Mouse (Mus musculus): Measurements from ENCODE around the gene Gm9376.

Gm9376 gene

DNA sequence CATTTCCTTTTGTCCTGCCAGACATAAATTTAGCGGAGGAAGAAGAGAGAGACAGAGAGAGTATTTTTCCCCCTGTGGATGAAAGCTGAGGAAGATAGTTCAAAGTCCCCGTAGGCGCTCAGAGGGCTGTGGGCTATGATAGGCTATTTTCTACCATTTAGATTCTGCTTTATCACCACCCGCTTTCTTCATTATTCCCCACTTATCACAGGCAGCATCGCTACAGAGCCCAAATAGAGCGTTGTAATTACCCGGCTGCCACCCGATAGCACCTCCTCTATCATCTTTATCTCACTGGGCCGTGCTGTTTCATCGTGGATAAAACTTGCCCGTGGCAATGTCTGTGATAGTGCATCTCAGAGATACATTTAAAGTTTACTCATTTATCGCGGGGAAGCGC lies 35.8 kb downstream of the Gm9376 start:
- Histone ChIP-seq H3K36me3 (ENCODE audit: insufficient read depth, low read length) (no peaks in the 10 kb centered on the region), H3K9me3 (ENCODE audit: low read length) (no peaks in the 10 kb centered on the region), H3K4me1 (replicated peaks; ENCODE audit: low read depth, low read length) (peaks cover 5% of the 10 kb centered on the region), H3K27me3 (ENCODE audit: insufficient read depth, low read length) (no peaks in the 10 kb centered on the region), H3K4me3 (replicated peaks; ENCODE audit: low read length) (no peak overlapping the region)
- no peak for TF ChIP-seq NANOG (IDR thresholded peaks at IDR 0.05; ENCODE audit: borderline replicate concordance, low read length)
- no peak for TF ChIP-seq CTCF (conservative IDR thresholded peaks at IDR 0.05; ENCODE audit: low read length)
- TF ChIP-seq POU5F1 (IDR thresholded peaks at IDR 0.05; ENCODE audit: borderline replicate concordance, low read length), result no peak

DNA sequence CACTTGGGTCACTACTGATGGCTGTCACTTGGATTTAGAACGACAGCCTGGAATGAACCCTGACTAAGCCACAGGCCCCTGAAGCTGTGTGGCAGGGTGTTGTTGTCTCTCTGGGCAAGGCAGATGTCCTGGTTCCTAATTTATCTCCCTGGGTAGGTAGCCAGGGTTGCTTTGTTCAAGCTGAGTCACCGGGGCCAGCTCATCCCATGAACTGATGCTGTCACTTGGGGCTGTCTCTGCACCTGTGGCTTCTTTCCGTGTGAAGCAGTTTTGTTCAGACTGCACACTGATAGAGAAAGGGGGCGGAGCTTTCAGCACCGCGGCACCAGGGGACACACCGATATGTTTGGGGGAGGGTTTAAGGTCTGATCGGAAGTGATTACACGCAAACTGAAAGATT lies 37.8 kb downstream of the Gm9376 start:
- no peaks in the 10 kb centered on the region for H3K36me3 ChIP-seq (ENCODE audit: insufficient read depth, low read length)
- H3K27me3 ChIP-seq (ENCODE audit: insufficient read depth, low read length), result 0 out of 2 replicates have a peak, but pooled peaks cover 4% of the 10 kb centered on the region
- no peak overlapping the region for H3K4me3 ChIP-seq (replicated peaks; ENCODE audit: low read length)
- H3K9me3 ChIP-seq (ENCODE audit: low read length), result no peaks in the 10 kb centered on the region
- peaks cover 5% of the 10 kb centered on the region for H3K4me1 ChIP-seq (replicated peaks; ENCODE audit: low read depth, low read length)
- TF ChIP-seq POU5F1 (IDR thresholded peaks at IDR 0.05; ENCODE audit: borderline replicate concordance, low read length), result no peak
- TF ChIP-seq NANOG (IDR thresholded peaks at IDR 0.05; ENCODE audit: borderline replicate concordance, low read length), result no peak
- no peak for TF ChIP-seq CTCF (conservative IDR thresholded peaks at IDR 0.05; ENCODE audit: low read length)

DNA sequence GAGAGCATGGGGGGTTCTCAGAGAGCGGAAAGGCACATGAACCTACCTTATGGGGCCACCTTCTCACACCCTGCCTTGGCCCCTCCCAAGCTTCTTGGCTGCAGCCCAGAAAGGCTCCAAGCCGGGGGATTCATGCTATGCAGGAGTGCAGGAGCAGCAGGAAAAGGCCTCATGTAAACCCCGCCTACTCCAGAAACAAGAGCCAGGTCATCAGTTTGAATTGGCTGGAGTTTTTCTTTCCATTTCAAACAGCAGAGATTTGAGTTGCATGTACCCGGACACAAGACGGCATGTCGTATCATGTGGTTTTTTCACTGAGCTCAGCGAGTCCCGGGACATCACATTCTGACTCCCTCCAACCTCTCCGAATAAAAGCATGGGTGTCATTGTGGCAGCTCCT lies 39.2 kb downstream of the Gm9376 start:
- no peak overlapping the region for H3K4me3 ChIP-seq (replicated peaks; ENCODE audit: low read length)
- H3K27me3 ChIP-seq (ENCODE audit: insufficient read depth, low read length), result 0 out of 2 replicates have a peak, but pooled peaks cover 4% of the 10 kb centered on the region
- TF ChIP-seq NANOG (IDR thresholded peaks at IDR 0.05; ENCODE audit: borderline replicate concordance, low read length) (no peak), CTCF (conservative IDR thresholded peaks at IDR 0.05; ENCODE audit: low read length) (no peak), POU5F1 (IDR thresholded peaks at IDR 0.05; ENCODE audit: borderline replicate concordance, low read length) (no peak)
- no peaks in the 10 kb centered on the region for H3K9me3 ChIP-seq (ENCODE audit: low read length)
- peaks cover 5% of the 10 kb centered on the region for H3K4me1 ChIP-seq (replicated peaks; ENCODE audit: low read depth, low read length)
- H3K36me3 ChIP-seq (ENCODE audit: insufficient read depth, low read length), result no peaks in the 10 kb centered on the region

DNA sequence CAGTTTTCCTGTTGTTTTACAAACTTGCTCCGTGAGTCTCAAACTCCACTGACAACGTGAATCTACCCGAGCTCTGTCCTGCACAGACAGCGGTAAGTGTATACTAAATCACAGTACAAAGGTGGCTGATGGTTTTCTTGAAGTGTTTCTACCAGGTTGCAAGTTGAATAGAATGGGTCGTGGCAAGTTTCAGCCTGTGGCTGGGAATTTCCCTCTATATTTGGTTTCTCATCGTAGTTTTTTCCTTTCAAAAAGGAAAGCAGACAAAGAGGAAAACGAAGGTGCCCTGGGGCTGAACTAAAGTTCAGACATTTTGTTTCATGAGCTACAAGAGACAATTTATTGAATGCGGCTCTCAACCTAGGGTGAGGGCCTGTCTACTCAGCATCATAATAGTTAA lies 40.3 kb downstream of the Gm9376 start:
- peaks cover 5% of the 10 kb centered on the region for H3K4me1 ChIP-seq (replicated peaks; ENCODE audit: low read depth, low read length)
- no peaks in the 10 kb centered on the region for H3K9me3 ChIP-seq (ENCODE audit: low read length)
- no peak overlapping the region for H3K4me3 ChIP-seq (replicated peaks; ENCODE audit: low read length)
- no peak for TF ChIP-seq CTCF (conservative IDR thresholded peaks at IDR 0.05; ENCODE audit: low read length)
- TF ChIP-seq POU5F1 (IDR thresholded peaks at IDR 0.05; ENCODE audit: borderline replicate concordance, low read length), result no peak
- TF ChIP-seq NANOG (IDR thresholded peaks at IDR 0.05; ENCODE audit: borderline replicate concordance, low read length), result no peak
- H3K27me3 ChIP-seq (ENCODE audit: insufficient read depth, low read length), result 0 out of 2 replicates have a peak, but pooled peaks cover 4% of the 10 kb centered on the region
- H3K36me3 ChIP-seq (ENCODE audit: insufficient read depth, low read length), result no peaks in the 10 kb centered on the region

DNA sequence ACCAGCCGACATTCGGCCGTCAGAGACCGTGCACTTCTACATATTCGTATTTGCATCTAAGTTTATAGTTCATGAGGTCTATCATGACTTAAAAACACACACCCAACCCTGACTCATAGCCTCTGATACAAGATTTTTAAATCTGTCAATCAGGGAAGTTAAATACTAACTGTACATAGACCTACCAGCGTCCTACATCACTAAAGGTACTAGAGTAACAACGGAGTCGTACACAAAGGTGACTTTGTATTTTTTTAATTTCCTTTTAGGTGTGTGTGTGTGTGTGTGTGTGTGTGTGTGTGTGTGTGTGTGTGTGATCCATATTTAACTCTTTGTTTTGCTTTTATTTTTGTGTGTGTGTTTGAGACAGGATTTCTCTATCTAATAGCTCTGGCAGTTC lies 44.9 kb downstream of the Gm9376 start:
- Histone ChIP-seq H3K4me3 (replicated peaks; ENCODE audit: low read length) (no peak overlapping the region), H3K36me3 (ENCODE audit: insufficient read depth, low read length) (no peaks in the 10 kb centered on the region), H3K27me3 (ENCODE audit: insufficient read depth, low read length) (0 out of 2 replicates have a peak, but pooled peaks cover 4% of the 10 kb centered on the region), H3K9me3 (ENCODE audit: low read length) (no peaks in the 10 kb centered on the region), H3K4me1 (replicated peaks; ENCODE audit: low read depth, low read length) (no peaks in the 10 kb centered on the region)
- TF ChIP-seq NANOG (IDR thresholded peaks at IDR 0.05; ENCODE audit: borderline replicate concordance, low read length), result no peak
- no peak for TF ChIP-seq POU5F1 (IDR thresholded peaks at IDR 0.05; ENCODE audit: borderline replicate concordance, low read length)
- TF ChIP-seq CTCF (conservative IDR thresholded peaks at IDR 0.05; ENCODE audit: low read length), result no peak

DNA sequence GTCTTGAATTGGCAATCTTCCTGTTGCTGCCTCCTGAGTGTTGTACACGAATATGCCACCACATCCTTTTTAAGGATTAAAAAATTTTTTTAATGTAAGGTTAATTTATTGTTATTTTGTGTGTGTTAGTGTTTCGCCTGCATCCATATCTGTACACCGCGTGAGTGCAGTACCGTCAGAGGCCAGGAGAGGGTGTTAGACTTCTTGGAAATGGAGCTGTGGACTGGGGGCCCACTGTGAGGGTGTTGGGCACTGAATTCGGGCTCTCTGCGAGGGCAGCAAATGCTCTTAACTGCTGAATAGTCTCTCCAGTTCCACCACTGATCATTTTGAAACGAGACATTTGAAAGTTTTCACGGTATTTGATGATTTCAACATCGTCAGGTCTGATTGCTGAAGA lies 45.9 kb downstream of the Gm9376 start:
- H3K36me3 ChIP-seq (ENCODE audit: insufficient read depth, low read length), result no peaks in the 10 kb centered on the region

DNA sequence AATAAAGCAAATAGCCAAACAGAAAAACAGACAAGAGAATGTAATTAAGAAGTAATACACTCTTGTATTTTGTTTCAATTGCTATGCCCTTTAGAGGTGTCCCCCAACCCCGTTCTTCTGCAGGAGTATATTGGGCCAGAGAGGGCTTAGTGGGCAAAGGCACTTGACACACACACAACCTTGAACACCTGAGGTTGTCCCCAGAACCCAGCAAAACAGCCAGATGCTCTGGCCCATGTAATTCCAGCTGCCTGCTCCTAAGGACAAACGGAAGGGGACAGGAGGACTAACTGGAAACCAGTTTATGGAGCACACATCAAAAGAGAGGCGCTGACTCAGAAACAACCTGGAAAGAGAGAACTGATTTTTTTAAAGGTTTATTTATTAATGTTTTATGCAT lies 47.2 kb downstream of the Gm9376 start:
- TF ChIP-seq CTCF (conservative IDR thresholded peaks at IDR 0.05; ENCODE audit: low read length), result no peak
- no peak for TF ChIP-seq POU5F1 (IDR thresholded peaks at IDR 0.05; ENCODE audit: borderline replicate concordance, low read length)
- no peak for TF ChIP-seq NANOG (IDR thresholded peaks at IDR 0.05; ENCODE audit: borderline replicate concordance, low read length)
- no peak overlapping the region for H3K4me3 ChIP-seq (replicated peaks; ENCODE audit: low read length)
- no peaks in the 10 kb centered on the region for H3K9me3 ChIP-seq (ENCODE audit: low read length)
- peaks cover 18% of the 10 kb centered on the region for H3K4me1 ChIP-seq (replicated peaks; ENCODE audit: low read depth, low read length)
- H3K36me3 ChIP-seq (ENCODE audit: insufficient read depth, low read length), result no peaks in the 10 kb centered on the region
- peaks cover 8% of the 10 kb centered on the region; the same call in 1 of the 2 replicates for H3K27me3 ChIP-seq (ENCODE audit: insufficient read depth, low read length)

More for the DNA sequence above, 45.9 kb downstream of the Gm9376 start:
- no peak overlapping the region for H3K4me3 ChIP-seq (replicated peaks; ENCODE audit: low read length)
- 0 out of 2 replicates have a peak, but pooled peaks cover 6% of the 10 kb centered on the region for H3K27me3 ChIP-seq (ENCODE audit: insufficient read depth, low read length)
- TF ChIP-seq POU5F1 (IDR thresholded peaks at IDR 0.05; ENCODE audit: borderline replicate concordance, low read length), result no peak
- no peak for TF ChIP-seq NANOG (IDR thresholded peaks at IDR 0.05; ENCODE audit: borderline replicate concordance, low read length)
- TF ChIP-seq CTCF (conservative IDR thresholded peaks at IDR 0.05; ENCODE audit: low read length), result peak; percentile 77
- no peaks in the 10 kb centered on the region for H3K9me3 ChIP-seq (ENCODE audit: low read length)
- H3K4me1 ChIP-seq (replicated peaks; ENCODE audit: low read depth, low read length), result peaks cover 6% of the 10 kb centered on the region

GRCm38 (mm10) chr14:118317260-118317659 lies 50.5 kb downstream of the Gm9376 start:
- Histone ChIP-seq H3K4me3 (replicated peaks; ENCODE audit: low read length) (no peak overlapping the region), H3K4me1 (replicated peaks; ENCODE audit: low read depth, low read length) (peaks cover 23% of the 10 kb centered on the region), H3K27me3 (ENCODE audit: insufficient read depth, low read length) (peaks cover 26% of the 10 kb centered on the region), H3K36me3 (ENCODE audit: insufficient read depth, low read length) (no peaks in the 10 kb centered on the region), H3K9me3 (ENCODE audit: low read length) (no peaks in the 10 kb centered on the region)
- TF ChIP-seq CTCF (conservative IDR thresholded peaks at IDR 0.05; ENCODE audit: low read length) (no peak), NANOG (IDR thresholded peaks at IDR 0.05; ENCODE audit: borderline replicate concordance, low read length) (no peak), POU5F1 (IDR thresholded peaks at IDR 0.05; ENCODE audit: borderline replicate concordance, low read length) (no peak)
